Mouse (Mus musculus): ENCODE measurements at regions not wholly inside any gene's neighbourhood (a gene's known extent, or its start where the extent isn't known, plus 50 kb on each side); places are given as distances from the start of the nearest gene placed in this dataset.

- no peak for DNase-seq (ENCODE audit: low spot score in 2 of 2)
Measured at GRCm38 (mm10) chr10:61034056-61034455, 55.1 kb upstream of the Pcbd1 start.

- no peak for DNase-seq (ENCODE audit: low spot score in 2 of 2)
Measured at GRCm38 (mm10) chr10:61028598-61028997, 60.5 kb upstream of the Pcbd1 start.

GRCm38 (mm10) chr10:61027215-61027614 is 61.9 kb upstream of the Pcbd1 start:
- DNase-seq (ENCODE audit: low spot score in 2 of 2), result no peak

- no peak for DNase-seq (ENCODE audit: low spot score in 2 of 2)
Measured at GRCm38 (mm10) chr10:61025061-61025460, 64.1 kb upstream of the Pcbd1 start.

- DNase-seq (ENCODE audit: low spot score in 2 of 2), result no peak
Measured at GRCm38 (mm10) chr10:61024166-61024565, 65.0 kb upstream of the Pcbd1 start.

- no peak for DNase-seq (ENCODE audit: low spot score in 2 of 2)
Measured at GRCm38 (mm10) chr10:61023431-61023830, 65.7 kb upstream of the Pcbd1 start.

GRCm38 (mm10) chr10:61019566-61019965 is 69.6 kb upstream of the Pcbd1 start:
- no peak for DNase-seq (ENCODE audit: low spot score in 2 of 2)

- no peak for DNase-seq (ENCODE audit: low spot score in 2 of 2)
Measured at GRCm38 (mm10) chr10:61012199-61012695, 76.9 kb upstream of the Pcbd1 start.

GRCm38 (mm10) chr10:61010697-61011096 is 78.4 kb upstream of the Pcbd1 start:
- no peak for DNase-seq (ENCODE audit: low spot score in 2 of 2)

GRCm38 (mm10) chr10:61007403-61007802 is 81.7 kb upstream of the Pcbd1 start:
- no peak for DNase-seq (ENCODE audit: low spot score in 2 of 2)

- no peak for DNase-seq (ENCODE audit: low spot score in 2 of 2)
Measured at GRCm38 (mm10) chr10:61001745-61002160, 87.4 kb upstream of the Pcbd1 start.

- DNase-seq (ENCODE audit: low spot score in 2 of 2), result no peak
Measured at GRCm38 (mm10) chr10:60997393-60997792, 91.7 kb upstream of the Pcbd1 start.

- no peak for DNase-seq (ENCODE audit: low spot score in 2 of 2)
Measured at GRCm38 (mm10) chr10:60995908-60996640, 93.1 kb upstream of the Pcbd1 start.

GRCm38 (mm10) chr10:60985109-60985576 is 104.0 kb upstream of the Pcbd1 start:
- no peak for DNase-seq (ENCODE audit: low spot score in 2 of 2)

- no peak for DNase-seq (ENCODE audit: low spot score in 2 of 2)
Measured at GRCm38 (mm10) chr10:60981770-60982169, 107.4 kb upstream of the Pcbd1 start.

- DNase-seq (ENCODE audit: low spot score in 2 of 2), result no peak
Measured at GRCm38 (mm10) chr10:60973615-60974014, 115.5 kb upstream of the Pcbd1 start.

- no peak for DNase-seq (ENCODE audit: low spot score in 2 of 2)
Measured at GRCm38 (mm10) chr10:60964843-60965242, 124.3 kb upstream of the Pcbd1 start.

GRCm38 (mm10) chr10:60957820-60958233 is 126.4 kb upstream of the Unc5b start:
- DNase-seq (ENCODE audit: low spot score in 2 of 2), result peak; percentile 3 to 4

GRCm38 (mm10) chr10:60955467-60955866 is 124.1 kb upstream of the Unc5b start:
- DNase-seq (ENCODE audit: low spot score in 2 of 2), result no peak

- DNase-seq (ENCODE audit: low spot score in 2 of 2), result no peak
Measured at GRCm38 (mm10) chr10:60952495-60952894, 121.1 kb upstream of the Unc5b start.

- no peak for DNase-seq (ENCODE audit: low spot score in 2 of 2)
Measured at GRCm38 (mm10) chr10:60948983-60949677, 117.7 kb upstream of the Unc5b start.

- DNase-seq (ENCODE audit: low spot score in 2 of 2), result no peak
Measured at GRCm38 (mm10) chr10:60943074-60943473, 111.7 kb upstream of the Unc5b start.

- DNase-seq (ENCODE audit: low spot score in 2 of 2), result no peak
Measured at GRCm38 (mm10) chr10:60938749-60939148, 107.4 kb upstream of the Unc5b start.
